Mouse (Mus musculus) G1E (cell line): ENCODE measurements around the gene Golga4.

Experiments used
- CTCF ChIP-seq: IDR thresholded peaks from 2 replicates; pipeline ENCODE4 v1.5.1; 2012; ENCODE audit warnings: low read depth, low read length, inconsistent platforms, mixed read lengths
- GATA1 ChIP-seq: IDR thresholded peaks from 2 replicates; pipeline ENCODE4 v1.6.1; 2012; ENCODE audit warnings: borderline replicate concordance, low read length, inconsistent platforms, mixed read lengths
- GATA2 ChIP-seq: IDR thresholded peaks from 2 replicates; pipeline ENCODE4 v1.6.1; 2012; ENCODE audit warnings: low read depth, low read length, inconsistent platforms, borderline replicate concordance
- TAL1 ChIP-seq: conservative IDR thresholded peaks from 2 replicates; pipeline ENCODE4 v1.6.1; 2012; ENCODE audit warnings: low read depth, low read length, inconsistent platforms, mixed read lengths

GRCm38 (mm10) chr9:118469272-118469671, 36.8 kb upstream of the Golga4 start:
- TF ChIP-seq CTCF (no peak), TAL1 (no peak), GATA1 (no peak), GATA2 (no peak)
